Mouse (Mus musculus) heart, embryonic 14.5 days (tissue): ENCODE results near the gene Tmem50b. TPM values are rescaled to one million over a fixed set of nuclear protein-coding genes. Genes with fewer than 3 reads are reported as not detected.

ENCODE experiments used
- ATAC-seq: fragments of 200-750 bp; cut with Nextera tagmentation; 2 replicates; pipeline ENCODE4 v1.8.0; 2017; ENCODE audit warnings: low read depth, moderate TSS enrichment; ENCODE audit not compliant: insufficient number of reproducible peaks, insufficient read depth, low FRiP score
- H3K27ac ChIP-seq, 2 experiments: fragments of 200-500 bp in 1 of 2; fragments of 300-500 bp in 1 of 2; sonication (generic) in 1 of 2; replicated peaks in 1 of 2; 2 replicates each; pipeline ENCODE4 v1.5.1; 2012 to 2014; ENCODE audit warnings: low read depth in 2 of 2, low read length in 2 of 2, control low read depth in 1 of 2, mild to moderate bottlenecking in 1 of 2, mixed read lengths in 1 of 2; ENCODE audit not compliant: control insufficient read depth in 1 of 2, insufficient read depth in 1 of 2
- H3K27me3 ChIP-seq: fragments of 300-500 bp; sonication (generic); 2 replicates; pipeline ENCODE4 v1.6.1; 2014; ENCODE audit warnings: mild to moderate bottlenecking, low read length, control low read depth; ENCODE audit not compliant: control insufficient read depth, insufficient read depth
- H3K36me3 ChIP-seq: fragments of 300-500 bp; sonication (generic); 2 replicates; pipeline ENCODE4 v1.6.1; 2014; ENCODE audit warnings: mild to moderate bottlenecking, control low read depth, low read length, mixed read lengths; ENCODE audit not compliant: control insufficient read depth, insufficient read depth
- H3K4me1 ChIP-seq, 2 experiments: fragments of 200-500 bp in 1 of 2; fragments of 300-500 bp in 1 of 2; sonication (generic) in 1 of 2; 2 replicates each; pipeline ENCODE4 v1.6.1; 2012 to 2014; ENCODE audit warnings: low read length in 2 of 2, control low read depth in 1 of 2, mixed read lengths in 1 of 2; ENCODE audit not compliant: control insufficient read depth in 2 of 2, insufficient read depth in 2 of 2
- H3K4me2 ChIP-seq: fragments of 300-500 bp; sonication (generic); 2 replicates; pipeline ENCODE4 v1.6.1; 2014; ENCODE audit warnings: mild to moderate bottlenecking, low read length
- H3K4me3 ChIP-seq, 2 experiments: fragments of 200-500 bp in 1 of 2; fragments of 300-500 bp in 1 of 2; sonication (generic) in 1 of 2; 2 replicates each; pipeline ENCODE4 v1.5.1; 2012 to 2014; ENCODE audit warnings: low read length in 2 of 2, mild to moderate bottlenecking in 2 of 2, control low read depth in 1 of 2, low read depth in 1 of 2, moderate library complexity in 1 of 2; ENCODE audit not compliant: control insufficient read depth in 1 of 2, insufficient read depth in 1 of 2
- H3K9ac ChIP-seq: fragments of 300-500 bp; sonication (generic); 2 replicates; pipeline ENCODE4 v1.6.1; 2014; ENCODE audit warnings: mild to moderate bottlenecking, low read length
- H3K9me3 ChIP-seq: fragments of 300-500 bp; sonication (generic); 2 replicates; pipeline ENCODE4 v1.6.1; 2016; ENCODE audit warnings: low read length, control low read depth; ENCODE audit not compliant: control insufficient read depth
- WGBS: fragments of 180-500 bp; shearing (Covaris S2); extraction: QIAGEN DNeasy Blood & Tissue Kit; methylation state at CpG from one replicate; pipeline ENCODE4 v1.1.7; 2014; 5-methylcytosine and 5-hydroxymethylcytosine counted together
- polyA plus RNA-seq: library from polyadenylated mRNA; unstranded; fragments of >200 nt; fragmentation: Nextera tagmentation; extraction: Ambion mirVana; gene quantifications from 2 replicates; pipeline ENCODE4 v1.2.1, GENCODE M21; 2014

Tmem50b gene
- polyA plus RNA-seq, 1 experiment from 2014 or later: 60.5 TPM

DNA sequence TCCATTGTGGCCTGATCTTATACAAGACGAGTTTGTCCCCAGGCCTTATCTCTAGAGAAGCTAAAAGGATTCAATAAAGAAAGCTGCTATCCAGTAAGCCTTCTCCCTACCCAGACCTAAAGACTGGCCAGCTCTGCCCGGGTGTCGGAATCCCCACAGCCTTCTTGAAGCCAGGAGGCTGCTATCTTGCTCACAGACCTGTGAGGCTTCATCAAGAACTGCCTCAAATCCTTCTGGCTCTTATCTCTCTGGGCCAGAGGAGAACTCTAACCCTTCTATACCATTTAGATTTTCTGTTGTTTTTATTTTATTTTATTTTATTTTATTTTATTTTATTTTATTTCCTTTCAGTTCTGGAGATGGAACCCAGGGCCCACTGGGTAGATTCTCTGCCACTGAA, 60.5 kb downstream of the Tmem50b start:
- ATAC-seq: no peak
- Histone ChIP-seq H3K4me3 (no peak overlapping the region), H3K9me3 (no peaks in the 10 kb centered on the region), H3K27ac (no peak overlapping the region), H3K36me3 (no peaks in the 10 kb centered on the region), H3K4me1 (peaks cover 45 to 49% of the 10 kb centered on the region in 2 experiments), H3K4me2 (no peak overlapping the region), H3K27me3 (no peaks in the 10 kb centered on the region), H3K9ac (no peak overlapping the region)
- WGBS: 57% methylated on average over 3 of the region's 3 CpGs

DNA sequence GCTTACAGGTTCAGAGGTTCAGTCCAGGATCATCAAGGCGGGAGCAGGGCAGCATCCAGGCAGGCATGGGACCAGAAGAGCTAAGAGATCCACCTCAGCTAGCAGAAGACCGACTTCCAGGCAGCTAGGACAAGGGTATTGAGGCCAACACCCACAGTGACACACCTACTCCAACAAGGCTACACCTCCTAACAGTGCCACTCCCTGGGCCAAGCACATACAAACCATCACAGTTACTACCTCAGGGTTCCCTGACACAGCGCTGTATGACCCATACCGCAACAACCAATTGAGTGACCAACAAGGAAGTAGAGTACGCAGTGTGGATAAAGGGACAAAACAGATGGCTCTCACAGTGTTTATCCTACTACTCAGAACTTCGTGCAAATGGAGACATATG, 61.2 kb downstream of the Tmem50b start:
- WGBS: 91% methylated on average over 6 of the region's 6 CpGs
- Histone ChIP-seq H3K9ac (no peak overlapping the region), H3K27ac (no peak overlapping the region), H3K4me3 (no peak overlapping the region), H3K36me3 (no peaks in the 10 kb centered on the region), H3K9me3 (no peaks in the 10 kb centered on the region), H3K4me2 (no peak overlapping the region), H3K27me3 (no peaks in the 10 kb centered on the region), H3K4me1 (peaks cover 42 to 47% of the 10 kb centered on the region in 2 experiments)
- ATAC-seq: no peak

DNA sequence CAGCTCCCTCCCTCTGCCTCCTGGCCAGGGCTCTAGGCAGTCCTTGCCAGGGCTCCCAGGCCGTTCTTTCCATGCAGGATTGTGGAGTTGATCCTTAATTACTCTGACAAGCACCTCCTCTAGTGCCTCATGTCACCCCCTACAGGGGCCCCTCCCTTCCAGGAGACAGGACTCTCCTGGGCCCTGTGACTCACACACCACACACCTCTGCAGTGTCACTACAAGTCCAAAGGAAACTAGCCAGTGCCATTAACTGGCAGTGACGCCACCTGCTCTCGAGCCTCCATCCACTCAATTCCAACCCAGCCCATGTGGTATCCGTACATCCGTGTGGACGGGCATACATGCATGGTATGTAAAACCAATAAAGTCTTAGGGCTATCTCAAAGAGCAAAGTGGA, 62.7 kb downstream of the Tmem50b start:
- no peak for ATAC-seq
- 67% methylated on average over 6 of the region's 6 CpGs for WGBS

GRCm38 (mm10) chr16:91534477-91534876, 63.1 kb downstream of the Tmem50b start:
- H3K4me2 ChIP-seq: no peak overlapping the region
- 48% methylated on average over 13 of the region's 13 CpGs for WGBS
- H3K4me1 ChIP-seq: peaks cover 41 to 49% of the 10 kb centered on the region in 2 experiments
- H3K9me3 ChIP-seq: no peaks in the 10 kb centered on the region
- ATAC-seq: peak; percentile 73; the same call in 1 of the 2 replicates
- no peaks in the 10 kb centered on the region for H3K27me3 ChIP-seq
- H3K9ac ChIP-seq: no peak overlapping the region
- no peaks in the 10 kb centered on the region for H3K36me3 ChIP-seq
- no peak overlapping the region for H3K4me3 ChIP-seq
- H3K27ac ChIP-seq: no peak overlapping the region

More for the DNA sequence above, 62.7 kb downstream of the Tmem50b start:
- Histone ChIP-seq H3K27me3 (no peaks in the 10 kb centered on the region), H3K4me1 (peaks cover 41 to 49% of the 10 kb centered on the region in 2 experiments), H3K9me3 (no peaks in the 10 kb centered on the region), H3K36me3 (no peaks in the 10 kb centered on the region), H3K4me3 (no peak overlapping the region), H3K9ac (no peak overlapping the region), H3K27ac (no peak overlapping the region), H3K4me2 (no peak overlapping the region)

GRCm38 (mm10) chr16:91533097-91534001, 64.3 kb downstream of the Tmem50b start:
- H3K4me1 ChIP-seq: peaks cover 36 to 44% of the 10 kb centered on the region in 2 experiments
- H3K36me3 ChIP-seq: no peaks in the 10 kb centered on the region
- 27% methylated on average over 23 of the region's 23 CpGs for WGBS
- no peak overlapping the region for H3K9ac ChIP-seq
- H3K4me3 ChIP-seq: no peak overlapping the region
- H3K27ac ChIP-seq: 0 out of 4 replicates have a peak overlapping the region, but pooled peaks of 1 of the 2 experiments have one; percentile 5
- H3K27me3 ChIP-seq: no peaks in the 10 kb centered on the region
- H3K4me2 ChIP-seq: peak overlapping the region; percentile 35
- ATAC-seq: no peak
- H3K9me3 ChIP-seq: no peaks in the 10 kb centered on the region

- Histone ChIP-seq H3K4me3 (no peak overlapping the region), H3K9me3 (no peaks in the 10 kb centered on the region), H3K36me3 (no peaks in the 10 kb centered on the region), H3K4me2 (peak overlapping the region; percentile 11; the same call in 1 of the 2 replicates), H3K4me1 (peaks cover 29 to 37% of the 10 kb centered on the region in 2 experiments), H3K9ac (no peak overlapping the region), H3K27me3 (no peaks in the 10 kb centered on the region), H3K27ac (peak overlapping the region; percentile 70 to 73; a peak in 3 of 4 replicates)
- no peak for ATAC-seq
- 67% methylated on average over 2 of the region's 2 CpGs for WGBS
Observed at GRCm38 (mm10) chr16:91532429-91532828, 65.2 kb downstream of the Tmem50b start.

- Histone ChIP-seq H3K4me1 (peaks cover 29 to 39% of the 10 kb centered on the region in 2 experiments), H3K9ac (0 out of 2 replicates have a peak overlapping the region, but pooled peaks have one; percentile 2), H3K9me3 (no peaks in the 10 kb centered on the region), H3K36me3 (no peaks in the 10 kb centered on the region), H3K4me3 (no peak overlapping the region), H3K27me3 (no peaks in the 10 kb centered on the region), H3K27ac (peak overlapping the region; percentile 70 to 73), H3K4me2 (peak overlapping the region; percentile 11; the same call in 1 of the 2 replicates)
- 29% methylated on average over 6 of the region's 6 CpGs for WGBS
- ATAC-seq: no peak
Observed at GRCm38 (mm10) chr16:91531856-91532255, 65.7 kb downstream of the Tmem50b start.
